Mouse (Mus musculus) hindbrain, embryonic 14.5 days (tissue): Measurements from ENCODE around the gene Ldb1. TPM values are rescaled to one million over a fixed set of nuclear protein-coding genes. Genes with fewer than 3 reads are reported as not detected.

Source experiments
- ATAC-seq: fragments of 200-750 bp; cut with Nextera tagmentation; 2 replicates; pipeline ENCODE4 v1.8.0; 2017; ENCODE audit warnings: moderate number of reproducible peaks, mild to moderate bottlenecking, moderate TSS enrichment, moderate library complexity; ENCODE audit not compliant: low FRiP score
- DNase-seq: peaks from one replicate; pipeline ENCODE4 v3.0.0-alpha.2; 2015; ENCODE audit warnings: low spot score
- H3K27ac ChIP-seq: fragments of 300-500 bp; sonication (generic); 2 replicates; pipeline ENCODE4 v1.5.1; 2014; ENCODE audit warnings: mild to moderate bottlenecking, moderate library complexity
- H3K27me3 ChIP-seq: fragments of 300-500 bp; sonication (generic); 2 replicates; pipeline ENCODE4 v1.6.1; 2014; ENCODE audit warnings: mild to moderate bottlenecking, low read length, mixed read lengths; ENCODE audit not compliant: control insufficient read depth, insufficient read depth
- H3K36me3 ChIP-seq: fragments of 300-500 bp; sonication (generic); replicated peaks from 2 replicates; pipeline ENCODE4 v1.6.1; 2014; ENCODE audit not compliant: control insufficient read depth, insufficient read depth
- H3K4me1 ChIP-seq: fragments of 300-500 bp; sonication (generic); replicated peaks from 2 replicates; pipeline ENCODE4 v1.6.1; 2014; ENCODE audit warnings: antibody characterized with exemption, low read length, mixed read lengths; ENCODE audit not compliant: control insufficient read depth, insufficient read depth
- H3K4me2 ChIP-seq: fragments of 300-500 bp; sonication (generic); replicated peaks from 2 replicates; pipeline ENCODE4 v1.6.1; 2014; ENCODE audit warnings: mild to moderate bottlenecking, moderate library complexity
- H3K4me3 ChIP-seq: fragments of 300-500 bp; sonication (generic); replicated peaks from 2 replicates; pipeline ENCODE4 v1.5.1; 2014; ENCODE audit warnings: mild to moderate bottlenecking, low read length
- H3K9ac ChIP-seq: fragments of 300-500 bp; sonication (generic); 2 replicates; pipeline ENCODE4 v1.6.1; 2014
- H3K9me3 ChIP-seq: fragments of 300-500 bp; sonication (generic); 2 replicates; pipeline ENCODE4 v1.6.1; 2016; ENCODE audit warnings: low read length; ENCODE audit not compliant: control insufficient read depth
- WGBS: fragments of 180-500 bp; shearing (Covaris S2); extraction: QIAGEN DNeasy Blood & Tissue Kit; methylation state at CpG from one replicate; pipeline ENCODE4 v1.1.7; 2014; 5-methylcytosine and 5-hydroxymethylcytosine counted together
- polyA plus RNA-seq: library from polyadenylated mRNA; unstranded; fragments of >200 nt; fragmentation: Nextera tagmentation; extraction: Ambion mirVana; gene quantifications from 2 replicates; pipeline ENCODE4 v1.2.1, GENCODE M21; 2014

The Ldb1 gene
- polyA plus RNA-seq, 1 experiment from 2014 or later = 95.4 TPM

DNA sequence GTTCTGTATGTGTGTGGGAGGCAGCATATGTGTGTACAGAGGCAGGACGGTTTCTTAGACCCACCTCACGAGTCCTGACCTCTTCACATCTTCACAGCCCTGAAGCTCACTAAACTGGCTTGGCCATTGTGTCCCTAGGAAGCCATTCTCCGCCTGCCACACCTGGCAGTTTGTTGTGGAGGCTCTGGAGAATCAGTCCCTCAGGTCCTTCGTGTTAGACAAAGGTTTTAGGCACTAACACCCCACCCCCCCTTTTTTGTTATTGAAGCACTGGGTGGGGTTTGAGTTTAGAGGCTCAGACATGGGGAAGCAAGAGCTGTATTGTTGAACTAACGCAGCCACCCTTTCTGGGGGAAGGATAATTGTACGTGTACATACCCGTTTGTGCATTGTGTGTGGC lies 28.3 kb upstream of the Ldb1 start:
- Histone ChIP-seq H3K9ac (no peak overlapping the region), H3K4me2 (no peak overlapping the region), H3K9me3 (no peaks in the 10 kb centered on the region), H3K36me3 (peaks cover 54% of the 10 kb centered on the region), H3K4me3 (no peak overlapping the region), H3K27me3 (no peaks in the 10 kb centered on the region), H3K27ac (no peak overlapping the region), H3K4me1 (peaks cover 18% of the 10 kb centered on the region)
- DNase-seq (no peak), ATAC-seq (no peak)
- 90% methylated on average over 7 of the region's 7 CpGs for WGBS

GRCm38 (mm10) chr19:46068054-46068453 lies 23.0 kb upstream of the Ldb1 start:
- no peaks in the 10 kb centered on the region for H3K4me1 ChIP-seq
- H3K4me2 ChIP-seq = no peak overlapping the region
- no peak overlapping the region for H3K4me3 ChIP-seq
- no peaks in the 10 kb centered on the region for H3K27me3 ChIP-seq
- no peak overlapping the region for H3K27ac ChIP-seq
- WGBS = 71% methylated on average over 10 of the region's 10 CpGs
- DNase-seq (no peak), ATAC-seq (no peak)
- H3K36me3 ChIP-seq = peaks cover 93% of the 10 kb centered on the region
- H3K9me3 ChIP-seq = no peaks in the 10 kb centered on the region
- no peak overlapping the region for H3K9ac ChIP-seq

DNA sequence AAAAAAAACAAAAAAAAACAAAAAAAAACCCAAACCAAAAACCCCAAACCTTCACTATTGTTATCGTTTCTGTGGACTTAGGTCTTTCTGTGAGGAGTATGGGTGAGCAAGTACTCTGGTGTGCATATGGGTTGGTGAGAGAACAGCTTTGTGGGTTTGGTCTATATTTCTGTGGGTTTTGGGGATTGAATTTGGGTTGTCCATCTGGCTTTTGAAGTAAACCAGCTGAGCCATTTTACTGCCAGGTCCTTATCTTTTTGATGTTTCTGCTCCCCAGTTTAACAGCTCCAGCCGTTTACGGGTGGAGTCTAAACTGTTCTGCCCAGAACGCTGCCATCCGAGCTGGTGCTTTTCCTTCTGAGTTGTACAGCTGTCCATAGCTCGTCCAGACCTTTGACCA lies 15.8 kb upstream of the Ldb1 start:
- Histone ChIP-seq H3K36me3 (peaks cover 45% of the 10 kb centered on the region), H3K4me3 (no peak overlapping the region), H3K27me3 (no peaks in the 10 kb centered on the region), H3K4me2 (no peak overlapping the region), H3K9me3 (no peaks in the 10 kb centered on the region), H3K4me1 (peaks cover 13% of the 10 kb centered on the region), H3K9ac (no peak overlapping the region), H3K27ac (no peak overlapping the region)
- ATAC-seq (no peak), DNase-seq (no peak)
- WGBS = 90% methylated on average over 6 of the region's 6 CpGs

- no peak overlapping the region for H3K4me3 ChIP-seq
- DNase-seq (no peak), ATAC-seq (no peak)
- H3K27me3 ChIP-seq = no peaks in the 10 kb centered on the region
- H3K9ac ChIP-seq = no peak overlapping the region
- WGBS = 96% methylated on average over 7 of the region's 7 CpGs
- H3K27ac ChIP-seq = no peak overlapping the region
- peaks cover 21% of the 10 kb centered on the region for H3K36me3 ChIP-seq
- peaks cover 13% of the 10 kb centered on the region for H3K4me1 ChIP-seq
- no peaks in the 10 kb centered on the region for H3K9me3 ChIP-seq
- H3K4me2 ChIP-seq = peak overlapping the region; percentile 92; the same call in 1 of the 2 replicates
These were observed 13.5 kb upstream of the Ldb1 start for GRCm38 (mm10) chr19:46058466-46058865.

GRCm38 (mm10) chr19:46056947-46057607 lies 12.1 kb upstream of the Ldb1 start:
- Histone ChIP-seq H3K27me3 (no peaks in the 10 kb centered on the region), H3K4me3 (peak overlapping the region; percentile 96), H3K9me3 (no peaks in the 10 kb centered on the region), H3K27ac (peak overlapping the region; percentile 90), H3K9ac (peak overlapping the region; percentile 73), H3K36me3 (peaks cover 7% of the 10 kb centered on the region), H3K4me1 (peaks cover 13% of the 10 kb centered on the region), H3K4me2 (peak overlapping the region; percentile 92)
- peak; percentile 70 for DNase-seq
- ATAC-seq = peak; percentile 49
- 1% methylated on average over 37 of the region's 42 CpGs for WGBS

DNA sequence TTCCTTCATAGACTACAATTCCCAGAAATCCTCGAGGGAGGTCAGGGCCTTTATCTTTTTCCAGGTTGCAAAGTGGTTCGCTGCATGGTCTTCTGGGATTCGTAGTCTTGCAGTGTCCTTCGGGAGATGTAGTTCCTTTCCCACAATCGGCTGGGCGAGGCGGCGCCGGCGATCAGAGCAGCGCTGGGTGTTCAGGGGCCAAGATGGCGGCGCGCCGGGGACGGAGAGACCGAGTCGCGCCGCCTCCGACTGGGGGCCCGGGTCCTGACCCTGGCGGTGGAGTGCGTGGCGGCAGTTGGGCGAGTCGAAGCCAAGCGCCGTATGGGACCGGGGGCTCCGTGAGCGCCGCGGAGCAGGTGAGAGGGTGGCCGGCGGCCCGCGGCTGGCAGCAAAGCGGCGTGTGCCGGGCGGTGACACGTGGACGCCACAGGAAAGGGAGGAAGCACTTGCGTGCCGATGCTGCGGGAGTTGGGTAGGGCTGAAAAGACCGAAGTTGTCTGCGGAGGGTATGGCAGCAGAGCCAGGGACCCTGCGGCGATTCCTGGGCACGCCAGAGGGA lies 11.5 kb upstream of the Ldb1 start:
- Histone ChIP-seq H3K4me1 (peaks cover 13% of the 10 kb centered on the region), H3K9ac (peak overlapping the region; percentile 73), H3K4me3 (peak overlapping the region; percentile 96), H3K36me3 (0 out of 2 replicates have a peak, but pooled peaks cover 1% of the 10 kb centered on the region), H3K27ac (peak overlapping the region; percentile 90), H3K27me3 (no peaks in the 10 kb centered on the region), H3K4me2 (peak overlapping the region; percentile 92), H3K9me3 (no peaks in the 10 kb centered on the region)
- peak; percentile 96 for DNase-seq
- under 1% methylated on average over 52 of the region's 52 CpGs for WGBS
- ATAC-seq = peak; percentile 96

DNA sequence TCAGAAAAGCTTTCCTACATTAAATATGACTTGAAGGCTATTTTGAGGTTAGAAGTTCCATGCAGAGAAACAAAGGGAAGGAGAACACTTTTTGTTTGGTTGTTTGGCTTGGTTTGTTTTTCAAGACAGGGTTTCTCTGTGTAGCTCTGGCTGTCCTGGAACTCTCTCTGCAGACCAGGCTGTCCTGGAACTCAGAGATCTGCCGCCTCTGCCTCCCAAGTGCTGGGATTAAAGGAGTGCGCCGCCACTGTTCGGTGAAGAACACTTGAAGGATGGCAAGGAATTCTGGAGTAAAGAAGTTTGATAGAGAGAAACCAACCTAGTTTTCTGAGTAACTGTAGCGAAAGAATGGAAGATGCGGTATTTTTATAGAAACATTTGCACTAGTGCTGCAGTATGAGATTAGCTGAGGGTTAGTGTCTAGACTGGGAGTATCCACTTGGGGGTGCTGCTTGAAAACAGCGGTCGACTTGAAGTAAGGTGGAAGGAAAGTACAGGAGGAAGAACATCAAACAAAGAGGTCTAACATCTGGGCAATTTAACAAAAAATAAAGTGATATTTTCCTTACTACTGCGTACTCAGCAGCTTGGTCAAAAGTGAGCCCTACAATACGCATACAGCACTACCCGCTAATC lies 10.9 kb upstream of the Ldb1 start:
- peaks cover 13% of the 10 kb centered on the region for H3K4me1 ChIP-seq
- H3K4me2 ChIP-seq = peak overlapping the region; percentile 49
- peak overlapping the region; percentile 96 for H3K4me3 ChIP-seq
- ATAC-seq = peak; percentile 77
- no peaks in the 10 kb centered on the region for H3K36me3 ChIP-seq
- no peak for DNase-seq
- no peaks in the 10 kb centered on the region for H3K9me3 ChIP-seq
- no peak overlapping the region for H3K27ac ChIP-seq
- peak overlapping the region; percentile 37; the same call in 1 of the 2 replicates for H3K9ac ChIP-seq
- no peaks in the 10 kb centered on the region for H3K27me3 ChIP-seq
- 2% methylated on average over 11 of the region's 11 CpGs for WGBS

GRCm38 (mm10) chr19:46050462-46050861 lies 5.4 kb upstream of the Ldb1 start:
- Histone ChIP-seq H3K9me3 (no peaks in the 10 kb centered on the region), H3K36me3 (no peaks in the 10 kb centered on the region), H3K27ac (no peak overlapping the region), H3K9ac (no peak overlapping the region), H3K4me1 (peaks cover 14% of the 10 kb centered on the region), H3K4me3 (no peak overlapping the region), H3K27me3 (no peaks in the 10 kb centered on the region), H3K4me2 (no peak overlapping the region)
- ATAC-seq (no peak), DNase-seq (no peak)
- 86% methylated on average over 2 of the region's 2 CpGs for WGBS

GRCm38 (mm10) chr19:46049129-46049528 lies 4.1 kb upstream of the Ldb1 start:
- WGBS = 67% methylated on average over 4 of the region's 4 CpGs

More at GRCm38 (mm10) chr19:46049129-46049528, 4.1 kb upstream of the Ldb1 start:
- Histone ChIP-seq H3K4me2 (no peak overlapping the region), H3K9ac (no peak overlapping the region), H3K27ac (no peak overlapping the region), H3K36me3 (no peaks in the 10 kb centered on the region), H3K9me3 (no peaks in the 10 kb centered on the region), H3K4me3 (no peak overlapping the region), H3K4me1 (peaks cover 16% of the 10 kb centered on the region), H3K27me3 (no peaks in the 10 kb centered on the region)
- DNase-seq (no peak), ATAC-seq (no peak)
